Mouse (Mus musculus): Measurements from ENCODE around the gene Nin.

The Nin gene

DNA sequence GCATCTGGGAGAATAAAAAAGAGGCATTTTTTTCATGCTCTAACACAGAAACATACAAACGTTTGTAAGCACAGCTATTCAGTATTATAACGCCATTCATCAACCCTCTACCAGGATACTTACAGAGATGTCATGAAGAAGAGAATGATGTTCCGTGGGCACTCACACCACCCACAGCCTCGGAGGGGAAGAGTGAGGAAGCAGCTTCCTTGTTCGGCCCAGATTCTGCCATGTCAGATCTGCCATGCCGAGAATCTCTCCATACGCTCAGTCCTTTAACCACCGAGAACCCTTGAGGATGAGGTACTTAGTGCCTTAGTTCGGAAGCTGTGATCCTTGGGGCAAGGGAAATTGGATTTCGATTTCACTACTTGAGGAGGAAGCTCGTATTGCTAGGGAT, at the start of gene Nin:
Nin (minus strand) TSS at position 367 of the 400 bp plus-strand sequence.
- in situ Hi-C loops (cut with MboI, MseI): no loop called here

DNA sequence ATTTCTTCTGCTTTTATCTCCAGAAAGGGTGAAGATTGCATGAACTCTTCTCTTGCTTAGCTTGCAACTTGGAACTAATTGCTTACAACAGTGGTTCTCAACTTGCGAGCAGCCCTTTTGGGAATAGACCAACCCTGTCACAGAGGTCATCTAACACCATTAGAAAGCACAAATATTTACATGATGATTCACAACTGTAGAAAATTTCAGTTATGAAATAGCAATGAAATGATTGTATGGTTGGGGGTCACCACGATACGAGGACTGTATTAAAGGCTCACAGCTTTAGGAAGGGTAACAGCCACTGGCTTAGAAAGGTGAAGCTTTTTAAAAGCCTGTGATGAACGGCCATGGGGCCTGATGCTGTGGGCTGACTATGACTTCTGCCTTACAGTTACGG, 47.5 kb upstream of the Nin start:
- in situ Hi-C loops (cut with MboI, MseI): no loop called here

DNA sequence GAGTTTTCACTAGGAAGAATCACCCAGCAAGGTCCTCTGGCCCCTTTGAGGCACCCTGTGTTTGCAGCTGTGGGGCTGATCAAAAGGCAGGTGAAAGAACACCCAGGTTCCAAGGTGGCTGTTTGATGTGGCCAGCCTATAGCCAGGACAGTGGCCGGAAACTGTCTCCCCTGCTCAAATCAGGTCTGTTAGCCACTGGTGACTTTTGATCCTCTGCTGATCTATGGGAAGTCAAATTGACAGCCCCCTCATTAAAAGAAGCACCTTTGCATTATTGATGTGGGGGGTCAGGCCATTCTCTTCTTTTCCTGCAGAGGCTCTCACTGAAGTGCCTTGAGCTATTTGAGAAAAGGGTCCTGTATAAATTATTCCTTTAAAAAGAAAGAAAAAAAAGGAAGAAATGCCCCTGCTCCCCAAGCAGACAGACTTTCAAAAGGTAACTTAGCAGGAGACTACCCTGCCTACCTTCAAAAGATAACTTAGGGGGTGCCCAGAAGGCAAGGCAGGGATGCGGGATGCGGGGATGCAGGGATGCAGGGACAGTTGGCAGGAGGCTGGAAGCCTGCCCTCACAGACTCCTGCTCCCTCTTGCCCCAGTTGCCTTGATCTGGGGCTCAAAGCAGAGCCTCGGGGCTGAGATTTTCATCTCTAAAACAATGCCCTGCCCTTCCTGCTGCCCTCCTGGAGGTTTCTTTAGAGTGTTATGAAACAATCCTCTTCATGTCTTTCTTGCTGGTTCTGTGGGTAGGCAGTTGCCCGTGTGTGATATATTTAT, 44.0 kb upstream of the Nin start:
- in situ Hi-C loops (cut with MboI, MseI): no loop called here

- in situ Hi-C loops (cut with MboI, MseI): no loop called here
Observed at GRCm38 (mm10) chr12:70156222-70156621, 42.7 kb upstream of the Nin start.

GRCm38 (mm10) chr12:70153842-70154241, 40.3 kb upstream of the Nin start, which contains the start of gene Abhd12b:
Gene Abhd12b, plus strand, starts transcription at chr12:70154142.
- in situ Hi-C loops (cut with MboI, MseI): no loop called here

DNA sequence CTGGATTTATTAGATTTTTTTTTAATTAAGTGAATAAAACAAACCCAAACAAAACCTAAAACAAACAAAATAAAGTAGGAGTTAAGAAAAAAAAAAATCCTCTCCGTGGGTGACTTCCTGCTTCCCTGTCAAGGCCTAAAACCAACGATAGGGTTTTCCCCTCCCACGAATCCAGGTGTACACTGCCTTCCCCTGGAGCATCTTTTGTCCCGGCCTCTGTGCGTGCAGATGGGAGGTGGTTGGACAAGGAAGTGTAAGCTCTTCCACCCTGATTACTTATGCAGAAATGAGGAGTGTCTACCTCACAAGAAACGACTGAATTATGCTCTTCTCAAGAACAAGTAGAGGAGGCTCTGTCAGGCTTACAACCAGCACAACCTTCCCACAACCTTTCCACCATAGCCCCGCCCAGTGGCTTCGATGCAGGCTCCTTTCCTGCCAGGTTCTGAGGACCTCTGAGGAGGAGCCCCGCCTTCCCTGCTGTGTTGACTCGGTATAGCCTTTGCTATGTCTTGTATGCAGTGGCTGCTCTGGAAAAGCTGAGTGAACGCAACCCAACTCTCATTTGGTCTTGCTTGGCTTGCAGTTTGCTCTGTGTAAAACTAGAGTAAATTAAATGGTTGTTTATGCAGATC, 35.2 kb upstream of the Nin start:
- in situ Hi-C loops (cut with MboI, MseI): no loop called here

DNA sequence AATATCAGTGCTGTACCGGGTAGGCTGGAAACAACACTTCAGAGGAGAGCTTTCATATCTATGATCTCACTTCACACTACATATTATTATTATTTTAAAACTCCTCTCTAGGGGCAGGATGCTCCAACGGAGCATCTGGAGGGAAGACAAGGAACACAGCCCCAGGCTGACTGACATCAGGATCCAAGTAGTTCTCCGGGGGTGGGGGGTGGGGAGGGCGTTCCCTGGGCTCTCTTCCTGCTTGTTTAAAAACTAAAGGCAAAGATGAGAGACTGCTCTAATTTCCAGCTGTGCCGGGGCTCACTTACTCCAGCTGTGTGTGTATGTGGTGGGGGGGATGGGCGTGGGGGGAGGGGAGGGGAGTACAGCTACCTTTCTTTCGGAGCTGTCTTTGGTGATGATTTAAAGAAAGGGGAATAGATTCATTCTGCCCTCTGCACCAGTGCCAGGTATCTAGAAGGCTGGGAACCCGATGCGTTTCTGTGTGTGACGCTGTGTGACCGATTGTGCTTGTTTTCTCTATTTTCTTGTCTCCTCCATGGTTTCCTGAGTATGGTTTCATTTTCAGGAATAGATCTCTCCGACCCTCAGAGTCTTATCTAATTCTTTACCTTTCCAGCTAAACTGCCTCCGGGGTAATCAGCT, 34.6 kb upstream of the Nin start:
- in situ Hi-C loops (cut with MboI, MseI): no loop called here

GRCm38 (mm10) chr12:70145586-70145985, 32.1 kb upstream of the Nin start:
- in situ Hi-C loops (cut with MboI, MseI): no loop called here

DNA sequence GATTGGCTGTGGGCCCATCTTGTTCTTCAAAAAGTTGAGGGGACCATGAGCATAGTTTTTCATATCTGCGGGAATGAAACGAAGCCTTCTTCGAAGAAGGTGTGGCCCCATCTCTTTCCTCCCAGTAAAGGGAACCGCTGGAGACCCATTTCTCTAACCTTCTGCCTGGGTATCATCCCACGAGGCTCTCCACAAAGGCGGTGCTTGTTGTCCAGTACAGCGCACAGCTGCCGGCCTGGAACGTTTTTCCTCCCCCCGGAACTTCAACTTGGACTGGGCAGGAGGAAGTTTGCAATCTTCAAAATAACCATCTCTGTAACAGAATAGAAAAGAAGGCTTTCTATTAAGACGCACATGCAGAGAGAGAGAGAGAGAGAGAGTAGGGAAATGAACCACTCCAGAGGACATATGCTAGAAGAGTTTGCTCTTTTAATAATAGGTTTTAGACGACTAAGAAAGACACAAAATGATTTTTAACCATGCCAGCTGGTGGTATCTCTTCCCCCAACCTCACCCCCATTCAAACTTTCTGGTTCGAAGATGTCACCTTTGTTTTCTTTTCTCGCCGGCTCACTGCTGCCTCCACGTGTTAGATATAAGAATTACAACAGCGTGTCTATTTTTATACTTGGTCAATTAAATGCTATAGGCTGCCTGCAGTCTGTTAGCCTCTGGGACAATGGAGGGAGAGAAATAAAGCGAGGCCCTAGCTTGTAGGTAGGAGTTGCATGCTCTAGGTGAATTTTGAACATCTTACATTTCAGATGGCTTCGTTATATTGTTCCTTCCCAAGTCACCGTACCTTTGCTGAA, 31.3 kb upstream of the Nin start:
- in situ Hi-C loops (cut with MboI, MseI): loop anchor here (5.0 kb wide), 2 partner anchors 38 to 73 kb away; no protein-coding TSS in a partner anchor

- in situ Hi-C loops (cut with MboI, MseI): loop anchor here (5.0 kb wide), 2 partner anchors 37 to 72 kb away; no protein-coding TSS in a partner anchor
Observed at GRCm38 (mm10) chr12:70144106-70144587, 30.6 kb upstream of the Nin start.

DNA sequence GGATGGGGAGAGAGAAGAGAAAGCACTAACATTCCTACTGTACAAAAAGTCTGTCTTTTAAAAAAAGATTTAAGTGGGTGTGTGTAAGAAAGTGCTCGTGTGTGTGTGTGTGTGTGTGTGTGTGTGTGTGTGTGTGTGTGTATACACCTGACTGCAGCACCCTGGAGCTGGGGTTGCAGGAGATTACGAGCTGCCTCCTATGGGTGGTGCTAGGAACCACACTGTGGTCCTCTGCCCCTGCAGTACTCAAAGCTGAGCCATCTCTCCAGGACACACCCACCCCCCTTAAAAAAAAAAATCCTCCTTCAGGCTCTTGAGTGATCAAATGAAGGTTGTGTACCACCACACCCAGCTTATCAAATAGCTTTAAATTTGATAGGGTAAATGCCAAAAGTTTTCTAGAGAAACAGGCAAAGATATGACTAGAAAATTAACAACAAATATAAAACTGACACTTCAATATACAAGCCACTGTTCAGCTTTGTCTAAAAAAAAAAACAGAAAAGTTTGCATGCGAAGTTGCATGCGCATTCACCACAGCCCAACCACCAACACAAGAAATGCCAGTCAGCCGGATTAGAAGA, 27.6 kb upstream of the Nin start:
- in situ Hi-C loops (cut with MboI, MseI): loop anchor here (5.0 kb wide), 2 partner anchors 34 to 69 kb away; no protein-coding TSS in a partner anchor

- in situ Hi-C loops (cut with MboI, MseI): loop anchor here (5.0 kb wide), 2 partner anchors 33 to 68 kb away; no protein-coding TSS in a partner anchor
Observed at GRCm38 (mm10) chr12:70140542-70140941, 27.0 kb upstream of the Nin start.

- in situ Hi-C loops (cut with MboI, MseI): loop anchor here (5.0 kb wide), 2 partner anchors 33 to 68 kb away; no protein-coding TSS in a partner anchor
Observed at GRCm38 (mm10) chr12:70139871-70140270, 26.4 kb upstream of the Nin start.

- in situ Hi-C loops (cut with MboI, MseI): no loop called here
Observed at GRCm38 (mm10) chr12:70137626-70138025, 24.1 kb upstream of the Nin start.

DNA sequence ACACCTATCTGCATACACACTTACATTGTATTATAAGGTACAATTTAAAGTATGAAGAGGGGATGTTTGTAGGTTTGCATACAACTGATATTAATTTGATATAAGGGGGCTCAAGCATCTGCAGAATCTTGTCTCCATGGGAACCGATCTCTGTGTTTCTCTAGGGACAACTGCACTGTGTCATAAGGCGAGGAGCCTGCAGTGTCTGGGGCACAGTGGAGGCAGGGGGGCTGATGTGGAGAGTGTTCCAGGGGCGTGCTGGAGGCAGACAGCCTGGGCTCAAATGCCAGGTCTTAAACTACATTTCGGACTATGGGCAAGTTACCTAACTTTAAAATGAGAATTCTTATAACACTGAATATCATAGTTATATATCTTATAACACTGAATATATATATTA, 23.6 kb upstream of the Nin start:
- in situ Hi-C loops (cut with MboI, MseI): no loop called here

GRCm38 (mm10) chr12:70136185-70136756, 22.8 kb upstream of the Nin start:
- in situ Hi-C loops (cut with MboI, MseI): no loop called here

DNA sequence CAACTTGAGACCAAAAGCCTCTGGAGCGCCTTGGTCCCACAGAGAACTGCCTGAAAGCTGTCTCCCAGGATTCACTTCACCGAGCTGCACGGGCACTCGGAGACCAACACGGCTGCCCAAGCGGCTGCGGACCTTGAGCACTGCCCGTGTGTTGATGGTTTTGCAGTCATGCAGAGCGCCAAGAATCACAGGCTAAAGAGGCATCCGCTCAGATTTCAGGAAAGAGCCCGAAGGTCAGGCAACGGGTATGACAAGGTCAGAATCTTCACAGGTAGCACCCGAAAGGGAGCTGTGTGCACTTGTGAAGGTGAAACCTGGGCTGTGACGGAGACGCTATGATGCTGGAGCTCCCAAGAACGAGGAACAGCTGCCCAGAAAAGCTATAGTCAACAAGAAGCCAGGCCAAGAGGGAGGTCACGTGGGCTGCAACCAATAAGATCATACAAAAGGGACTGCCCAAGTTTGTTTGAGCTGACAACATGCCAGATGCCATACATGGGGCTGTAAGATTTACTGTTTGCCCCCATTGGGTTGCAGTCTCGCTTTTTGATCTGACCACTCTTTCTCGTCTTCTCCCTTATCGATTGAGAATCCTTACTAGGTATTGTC, 21.2 kb upstream of the Nin start:
- in situ Hi-C loops (cut with MboI, MseI): no loop called here

DNA sequence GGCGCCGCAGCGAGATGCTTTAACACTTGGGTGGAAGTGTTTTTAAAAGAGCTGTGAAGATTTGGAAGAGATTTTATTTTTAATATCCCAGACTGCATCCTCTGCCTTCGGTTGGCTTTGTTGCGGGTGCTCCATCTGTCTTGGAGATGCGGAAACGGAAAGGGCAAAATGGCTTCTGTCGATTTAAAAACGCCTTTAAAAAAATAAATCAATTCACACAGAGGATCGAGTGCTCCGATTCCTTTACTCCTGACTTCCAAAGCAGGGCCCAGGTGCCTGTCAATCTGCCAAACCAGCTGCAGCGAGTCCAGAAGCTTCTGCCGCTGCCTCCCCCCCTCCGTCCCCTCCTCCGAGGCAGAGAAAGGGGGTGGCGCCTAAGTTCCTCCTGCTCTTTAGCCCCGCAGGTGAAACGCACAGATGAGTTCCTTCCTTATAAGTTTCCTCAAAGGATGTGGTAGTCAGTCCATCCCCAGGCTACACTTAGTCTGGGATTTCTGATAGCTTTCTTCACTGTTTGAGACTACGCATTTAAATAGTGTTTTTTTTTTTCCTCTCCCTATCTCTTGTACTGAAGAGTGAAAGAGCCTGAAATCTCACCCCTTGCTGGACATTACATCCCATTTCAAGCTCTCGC, 17.6 kb upstream of the Nin start:
- in situ Hi-C loops (cut with MboI, MseI): no loop called here

DNA sequence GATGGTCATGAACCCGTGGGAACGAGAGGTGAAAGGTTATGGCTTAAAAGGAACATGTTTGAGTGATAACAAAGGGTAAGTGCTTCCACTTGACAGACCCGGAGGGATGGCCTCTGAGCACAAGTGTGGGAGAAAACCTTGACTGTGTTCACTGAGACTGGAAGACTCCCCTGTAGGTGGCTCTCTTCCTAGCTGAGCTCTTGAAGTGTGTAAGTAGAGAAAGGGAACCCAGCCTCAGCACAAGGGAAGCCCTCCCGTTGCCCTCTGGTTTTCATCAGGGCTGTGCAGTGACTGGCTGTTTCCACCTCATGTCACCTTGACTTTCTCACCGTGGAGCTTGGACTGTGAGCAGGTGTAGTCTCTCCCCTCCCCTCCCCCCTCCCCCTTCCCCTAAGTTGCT, 15.6 kb upstream of the Nin start:
- in situ Hi-C loops (cut with MboI, MseI): no loop called here

DNA sequence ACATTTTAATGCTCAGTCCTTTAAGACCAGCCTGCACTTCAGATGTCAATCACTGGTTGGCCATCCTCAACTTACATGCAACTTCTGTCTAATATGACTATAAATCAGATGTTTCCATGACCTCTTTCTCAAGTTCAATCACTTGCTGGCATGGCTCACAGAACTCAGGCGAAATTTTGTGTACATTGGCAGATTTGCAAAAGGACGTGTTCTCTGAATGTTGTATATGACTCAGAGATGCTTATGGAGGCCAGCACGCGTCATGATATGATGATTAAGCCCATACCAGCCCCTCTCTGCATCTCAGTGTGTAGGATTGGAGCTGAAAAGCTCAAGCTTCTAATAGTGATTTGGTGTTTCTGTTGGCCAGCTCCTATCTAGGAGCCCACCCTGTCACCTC, 13.1 kb upstream of the Nin start:
- in situ Hi-C loops (cut with MboI, MseI): no loop called here

All from T-helper 17 cell (primary cell).